Mouse (Mus musculus) left cerebral cortex, adult 9 months (tissue): ENCODE data around the gene Rdm1.
A peak's percentile ranks its signal among the peaks of the same experiment; 100 is the strongest.
"Not testable (repeated sequence)": the region's sequence is repeated elsewhere in the genome, so short reads cannot be mapped to it uniquely, and the experiment has no call there.

Experiments
- DNase-seq, 2 experiments: peaks; one replicate each; pipeline ENCODE4 v3.0.0; 2022; ENCODE audit warnings: low spot score in 2 of 2

Rdm1 gene

DNA sequence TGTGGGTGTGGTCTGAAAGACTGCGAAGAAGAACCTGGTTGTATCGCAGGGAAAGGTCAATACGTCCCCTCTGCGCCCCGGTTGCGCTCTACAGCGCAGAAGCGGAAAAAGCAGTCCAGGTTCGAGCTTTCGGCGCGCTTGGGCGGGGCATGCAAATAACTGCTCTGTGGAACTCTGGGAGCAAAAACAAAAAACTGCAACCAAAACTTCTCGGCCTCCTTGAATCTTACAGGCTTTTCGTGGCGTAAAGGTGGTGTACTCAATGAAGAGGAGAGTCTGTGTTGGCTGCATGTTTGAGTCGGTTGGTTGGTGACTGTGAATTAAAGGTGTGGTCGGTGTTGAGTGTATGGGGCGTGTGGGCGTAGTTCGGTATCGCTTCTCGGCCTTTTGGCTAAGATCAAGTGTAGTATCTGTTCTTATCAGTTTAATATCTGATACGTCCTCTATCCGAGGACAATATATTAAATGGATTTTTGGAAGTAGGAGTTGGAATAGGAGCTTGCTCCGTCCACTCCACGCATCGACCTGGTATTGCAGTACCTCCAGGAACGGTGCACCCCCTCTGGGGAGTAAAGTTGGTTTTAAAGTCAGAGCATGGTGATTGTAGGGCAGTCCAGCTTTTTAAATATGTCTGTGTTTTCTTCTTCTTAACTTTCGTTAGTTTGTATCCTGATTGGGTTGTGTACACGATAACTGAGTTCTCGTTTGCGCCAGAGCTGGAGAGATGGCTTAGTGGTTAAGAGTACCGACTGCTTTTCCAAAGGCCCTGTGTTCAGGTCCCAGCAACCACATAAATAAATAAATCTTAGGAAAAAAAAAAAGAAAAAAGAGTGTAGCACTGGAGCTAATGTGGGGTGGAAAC lies at the start of gene Rdm1:
Gene Rdm1, plus strand, starts transcription at position 201 of the 862 bp plus-strand sequence.
- peak; percentile 59 to 80 for DNase-seq

- DNase-seq: no peak
These were observed 45.8 kb upstream of the Rdm1 start for GRCm38 (mm10) chr11:101581081-101581764.

- DNase-seq: no peak
These were observed 44.6 kb upstream of the Rdm1 start, which contains the start of gene Tmem106a for GRCm38 (mm10) chr11:101582054-101583035. Gene Tmem106a (plus strand): TSS chr11:101582242.

GRCm38 (mm10) chr11:101583205-101583604 lies 43.8 kb upstream of the Rdm1 start:
- DNase-seq: no peak

DNA sequence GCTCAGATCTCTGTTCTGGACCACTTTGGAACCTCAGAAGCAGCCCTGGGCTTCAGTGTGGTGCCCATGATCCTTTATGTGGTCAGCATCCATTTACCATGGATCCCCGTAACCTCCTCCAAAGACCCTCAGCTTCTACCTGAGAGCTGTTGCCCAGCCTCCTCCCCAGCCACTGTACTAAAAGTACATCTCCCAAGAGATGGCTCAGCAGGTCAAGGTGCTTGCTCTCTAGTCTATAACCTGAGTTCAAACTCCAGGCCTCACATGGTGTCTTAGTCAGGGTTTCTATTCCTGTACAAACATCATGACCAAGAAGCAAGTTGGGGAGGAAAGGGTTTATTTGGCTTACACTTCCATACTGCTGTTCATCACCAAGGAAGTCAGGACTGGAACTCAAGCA lies 42.0 kb upstream of the Rdm1 start:
- not testable (repeated sequence) for DNase-seq

DNA sequence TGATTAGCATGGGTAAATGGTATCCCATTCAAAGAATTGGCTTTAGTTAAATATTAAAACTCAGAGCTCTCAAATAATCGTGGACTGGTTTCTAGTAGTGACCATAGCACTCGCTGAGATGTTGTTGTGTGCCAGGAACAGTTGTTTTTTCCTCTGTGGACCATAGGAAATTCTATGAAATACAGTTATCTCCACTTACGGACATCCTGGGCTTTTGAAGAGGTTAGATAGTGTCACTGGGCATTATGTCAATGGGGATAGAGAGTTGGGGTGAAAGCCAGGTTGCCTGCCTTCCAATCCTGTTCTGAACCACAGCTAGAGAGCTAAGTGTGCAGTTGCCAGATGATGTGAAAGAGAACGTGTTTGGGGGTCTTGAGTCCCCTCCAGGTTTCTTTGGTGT lies 41.2 kb upstream of the Rdm1 start:
- DNase-seq: no peak

GRCm38 (mm10) chr11:101587676-101588075 lies 39.3 kb upstream of the Rdm1 start:
- peak; percentile 53 to 65 for DNase-seq

DNA sequence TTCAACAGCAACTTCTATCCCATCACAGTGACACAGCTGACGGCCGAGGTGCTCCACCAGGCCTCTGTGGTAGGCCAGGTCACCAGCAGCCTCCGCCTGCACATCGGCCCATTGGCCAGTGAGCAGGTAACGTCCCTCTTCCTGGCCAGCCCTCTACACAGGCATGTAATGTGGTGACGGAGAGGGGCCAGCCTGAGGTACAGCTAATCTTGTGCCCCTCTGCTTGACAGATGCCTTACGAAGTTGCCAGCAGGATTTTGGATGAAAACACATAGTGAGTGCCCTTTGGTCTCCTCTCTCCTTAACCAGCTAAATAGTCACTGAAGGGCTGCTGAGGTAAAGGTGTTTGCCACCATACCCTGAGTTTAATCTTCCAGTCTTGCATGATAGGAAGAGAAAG lies 38.1 kb upstream of the Rdm1 start:
- no peak for DNase-seq

- DNase-seq: peak in 1 of 2 experiments; percentile 37
These were observed 37.6 kb upstream of the Rdm1 start for GRCm38 (mm10) chr11:101589444-101589843.

- no peak for DNase-seq
These were observed 36.9 kb upstream of the Rdm1 start for GRCm38 (mm10) chr11:101589989-101590624.

DNA sequence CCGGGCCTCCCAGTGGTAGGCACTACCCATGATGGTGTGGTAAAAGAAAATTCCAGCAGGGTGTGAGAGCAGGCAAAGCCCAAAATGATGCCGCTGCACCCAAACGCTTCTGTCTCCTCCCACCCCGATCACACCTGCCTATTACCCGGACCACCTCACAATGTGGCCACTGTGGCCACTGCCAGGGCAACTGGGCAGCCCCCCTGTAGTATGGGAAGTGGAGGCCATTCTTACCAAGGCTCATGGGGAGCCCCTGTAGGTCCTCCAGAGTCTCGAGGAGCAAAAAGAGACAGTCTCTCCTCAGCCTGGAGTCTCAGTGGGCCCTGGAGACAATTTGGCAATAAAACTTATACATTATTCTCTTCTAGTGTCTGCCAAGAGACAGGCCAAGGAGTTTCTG lies 27.8 kb upstream of the Rdm1 start, which contains the start of gene Gm11634:
Gene Gm11634, minus strand, starts transcription at position 101 of the 400 bp plus-strand sequence.
- DNase-seq: no peak

GRCm38 (mm10) chr11:101602491-101602890 lies 24.5 kb upstream of the Rdm1 start:
- no peak for DNase-seq

GRCm38 (mm10) chr11:101604116-101604515 lies 22.9 kb upstream of the Rdm1 start:
- DNase-seq: no peak

DNA sequence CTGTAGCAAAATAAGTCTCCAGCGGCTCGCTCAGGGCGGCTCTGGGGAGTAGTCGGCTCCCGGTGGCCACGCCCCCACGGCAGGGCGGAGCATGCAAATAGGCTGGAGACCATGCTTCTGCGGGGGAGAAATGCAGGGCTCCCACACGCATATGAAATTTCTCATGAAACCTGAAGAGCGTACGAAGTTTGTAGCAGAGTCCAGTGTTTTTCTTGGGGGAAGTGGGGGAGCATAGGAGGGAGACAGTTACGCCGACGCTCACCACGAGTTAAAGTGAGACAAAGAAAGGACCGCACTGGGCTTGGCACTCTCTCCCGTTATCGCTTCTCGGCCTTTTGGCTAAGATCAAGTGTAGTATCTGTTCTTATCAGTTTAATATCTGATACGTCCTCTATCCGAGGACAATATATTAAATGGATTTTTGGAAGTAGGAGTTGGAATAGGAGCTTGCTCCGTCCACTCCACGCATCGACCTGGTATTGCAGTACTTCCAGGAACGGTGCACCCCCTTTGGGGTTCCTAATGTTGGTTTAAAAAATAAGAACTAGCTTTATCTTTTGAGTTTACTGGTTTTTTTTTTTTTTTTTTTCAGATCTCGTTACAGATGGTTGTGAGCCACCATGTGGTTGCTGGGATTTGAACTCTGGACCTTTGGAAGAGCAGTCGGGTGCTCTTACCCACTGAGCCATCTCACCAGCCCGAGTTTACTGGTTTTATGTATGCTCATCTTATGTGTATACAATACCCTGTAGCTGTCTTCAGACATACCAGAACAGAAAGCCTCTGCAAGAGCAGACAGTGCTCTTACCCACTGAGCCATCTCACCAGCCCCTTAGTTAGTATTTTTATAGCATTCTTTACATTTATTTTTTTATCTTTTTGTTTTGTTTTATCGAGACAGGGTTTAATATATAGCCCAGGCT lies 22.2 kb upstream of the Rdm1 start:
- DNase-seq: peak in 1 of 2 experiments; percentile 26

DNA sequence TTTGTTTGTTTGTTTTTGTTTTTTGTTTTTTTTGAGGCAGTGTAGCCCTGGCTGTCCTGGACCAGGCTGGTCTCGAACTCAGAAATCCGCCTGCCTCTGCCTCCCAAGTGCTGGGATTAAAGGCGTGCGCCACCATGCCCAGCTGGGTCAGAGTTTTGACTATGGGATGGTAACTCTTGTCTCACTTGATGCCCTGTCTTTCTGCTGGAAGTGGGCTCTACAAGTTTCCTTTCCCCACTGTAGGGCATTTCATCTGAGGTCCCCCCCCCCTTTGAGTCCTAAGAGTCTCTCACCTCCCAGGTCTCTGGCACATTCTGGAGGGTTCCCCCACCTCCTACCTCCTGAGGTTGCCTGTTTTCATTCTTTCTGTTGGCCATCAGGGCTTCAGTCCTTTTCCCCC lies 19.9 kb upstream of the Rdm1 start:
- not testable (repeated sequence) for DNase-seq

- no peak for DNase-seq
These were observed 16.6 kb upstream of the Rdm1 start for GRCm38 (mm10) chr11:101610445-101610844.

DNA sequence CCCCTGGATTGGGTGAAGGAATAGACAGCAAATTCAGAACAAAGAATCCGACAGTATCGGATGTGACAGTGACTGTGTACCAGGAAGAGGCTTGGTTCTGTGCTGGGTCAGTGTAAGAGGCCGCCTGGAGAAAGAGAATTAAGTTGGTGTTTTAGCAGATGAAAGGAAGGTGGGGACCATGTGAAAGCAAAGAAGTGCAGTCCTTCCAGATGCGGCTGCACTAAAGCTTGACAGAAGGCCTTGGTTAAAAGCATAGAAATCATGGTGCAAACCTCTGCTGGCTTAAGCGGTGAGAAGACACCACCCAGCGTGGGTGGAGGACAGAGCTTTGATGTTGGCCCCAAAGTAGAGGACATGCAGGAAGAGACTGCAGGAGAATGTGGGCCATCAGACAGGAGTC lies 13.4 kb upstream of the Rdm1 start:
- no peak for DNase-seq

DNA sequence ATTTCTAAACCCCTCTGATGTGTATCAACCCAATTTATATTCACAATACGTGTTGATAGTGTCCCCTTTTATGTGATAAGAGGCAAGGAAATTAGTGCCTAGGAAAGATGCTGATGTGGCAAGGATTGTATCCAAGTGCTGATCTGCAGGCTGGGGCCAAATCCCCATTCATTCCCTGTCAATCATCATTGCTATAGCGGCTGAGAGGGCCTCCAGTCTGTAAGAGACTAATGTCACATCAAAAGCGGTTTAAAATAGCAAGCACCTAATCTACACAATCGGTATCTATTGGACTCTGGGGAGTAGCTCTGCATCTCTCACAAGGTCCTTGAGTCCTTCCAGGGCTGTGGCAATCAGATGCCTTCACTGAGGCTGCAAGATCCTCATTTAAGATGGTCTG lies 12.9 kb upstream of the Rdm1 start:
- no peak for DNase-seq

- no peak for DNase-seq
These were observed 11.6 kb upstream of the Rdm1 start for GRCm38 (mm10) chr11:101615380-101615779.

GRCm38 (mm10) chr11:101616104-101616503 lies 10.9 kb upstream of the Rdm1 start:
- DNase-seq: no peak
